In genomic region chr15:3995448-3996266, GRCm38 (mm10) we compare ENCODE assay signal across 8 mouse cellular contexts. TPM values are rescaled to one million over a fixed set of nuclear protein-coding genes. Genes with fewer than 3 reads are reported as not detected.
A peak's percentile ranks its signal among the peaks of the same experiment; 100 is the strongest.
DNase-seq lines count a peak whose midpoint lies in the region; ATAC-seq and TF ChIP-seq lines count a peak whose summit lies in the region.

Gene AW549877 (minus strand): TSS chr15:3995744.

- no peaks in the 10 kb centered on the region for H3K27me3 ChIP-seq in CH12.LX (replicated peaks)
- H3K27me3 ChIP-seq in forebrain, embryonic 12.5 days = no peaks in the 10 kb centered on the region
- H3K27me3 ChIP-seq in heart, postnatal 0 days (ENCODE audit: control insufficient read depth, insufficient read depth, low read length) = no peaks in the 10 kb centered on the region
- no peaks in the 10 kb centered on the region for H3K27me3 ChIP-seq in liver, embryonic 16.5 days (ENCODE audit: control insufficient read depth, insufficient read depth, low read depth, low read length)
- H3K27me3 ChIP-seq in neural tube, embryonic 13.5 days = no peaks in the 10 kb centered on the region
- H3K27me3 ChIP-seq in testis, adult 2 months (ENCODE audit: control insufficient read depth, insufficient read depth, low read length) = no peaks in the 10 kb centered on the region

- peaks cover 10 to 17% of the 10 kb centered on the region in 2 experiments for H3K36me3 ChIP-seq in CH12.LX (replicated peaks in 1 of 2; ENCODE audit: control insufficient read depth in 1 of 2, insufficient read depth in 1 of 2, low read length in 1 of 2)
- peaks cover 10% of the 10 kb centered on the region; the same call in 1 of the 2 replicates for H3K36me3 ChIP-seq in forebrain, embryonic 12.5 days (replicated peaks)
- peaks cover 15% of the 10 kb centered on the region for H3K36me3 ChIP-seq in heart, postnatal 0 days (replicated peaks; ENCODE audit: control insufficient read depth, insufficient read depth, low read length)
- H3K36me3 ChIP-seq in liver, embryonic 16.5 days (ENCODE audit: control insufficient read depth, insufficient read depth) = peaks cover 4% of the 10 kb centered on the region; the same call in 1 of the 2 replicates
- peaks cover 15% of the 10 kb centered on the region for H3K36me3 ChIP-seq in neural tube, embryonic 13.5 days
- no peaks in the 10 kb centered on the region; the same call in 1 of the 2 replicates for H3K36me3 ChIP-seq in testis, adult 2 months (ENCODE audit: control insufficient read depth, insufficient read depth, low read length)

- H3K27ac ChIP-seq in CH12.LX (ENCODE audit: insufficient read depth, low read depth) = peak within 1 kb of the TSS; percentile 94
- H3K27ac ChIP-seq in forebrain, embryonic 12.5 days = peak within 1 kb of the TSS; percentile 90
- H3K27ac ChIP-seq in heart, postnatal 0 days (ENCODE audit: low read depth) = peak within 1 kb of the TSS; percentile 97
- peak within 1 kb of the TSS; percentile 93 for H3K27ac ChIP-seq in liver, embryonic 16.5 days (ENCODE audit: low read length)
- H3K27ac ChIP-seq in neural tube, embryonic 13.5 days (replicated peaks) = peak within 1 kb of the TSS; percentile 91
- peak within 1 kb of the TSS; percentile 98 for H3K27ac ChIP-seq in testis, adult 2 months (ENCODE audit: control insufficient read depth, insufficient read depth, low read depth, low read length)

- peak; percentile 72 for TF ChIP-seq POLR2A in CH12.LX (IDR thresholded peaks at IDR 0.05; ENCODE audit: low read depth, low read length)
- TF ChIP-seq POLR2A in testis, adult 2 months (IDR thresholded peaks at IDR 0.05; ENCODE audit: control insufficient read depth, low read depth, low read length) = peak; percentile 97

- H3K4me2 ChIP-seq in CH12.LX (ENCODE audit: insufficient read depth, low read depth, poor library complexity, severe bottlenecking) = peak within 1 kb of the TSS; percentile 83
- H3K4me2 ChIP-seq in forebrain, embryonic 12.5 days = peak within 1 kb of the TSS; percentile 64
- H3K4me2 ChIP-seq in heart, postnatal 0 days (ENCODE audit: low read depth, low read length) = peak within 1 kb of the TSS; percentile 66
- H3K4me2 ChIP-seq in liver, embryonic 16.5 days (ENCODE audit: low read depth, low read length) = peak within 1 kb of the TSS; percentile 86
- H3K4me2 ChIP-seq in neural tube, embryonic 13.5 days = peak within 1 kb of the TSS; percentile 72

- no peak for TF ChIP-seq EP300 in CH12.LX (IDR thresholded peaks at IDR 0.05; ENCODE audit: low read length)
- TF ChIP-seq EP300 in heart, postnatal 0 days (IDR thresholded peaks at IDR 0.05; ENCODE audit: low read depth) = peak; percentile 95; the same call in 1 of the 2 replicates

- H3K9ac ChIP-seq in CH12.LX (ENCODE audit: insufficient read depth, low read depth) = peak within 1 kb of the TSS; percentile 80
- peak within 1 kb of the TSS; percentile 80 for H3K9ac ChIP-seq in forebrain, embryonic 12.5 days
- H3K9ac ChIP-seq in heart, postnatal 0 days (replicated peaks; ENCODE audit: low read depth, low read length) = peak within 1 kb of the TSS; percentile 70
- H3K9ac ChIP-seq in liver, embryonic 16.5 days (ENCODE audit: low read depth, low read length) = peak within 1 kb of the TSS; percentile 87
- H3K9ac ChIP-seq in neural tube, embryonic 13.5 days = peak within 1 kb of the TSS; percentile 87

- H3K4me3 ChIP-seq in CH12.LX (replicated peaks in 1 of 3; ENCODE audit: low read depth in 2 of 3, low read length in 2 of 3, poor library complexity in 1 of 3) = peak within 1 kb of the TSS; percentile 65 to 90 (median 81)
- peak within 1 kb of the TSS; percentile 73 for H3K4me3 ChIP-seq in forebrain, embryonic 12.5 days (replicated peaks)
- peak within 1 kb of the TSS; percentile 63 for H3K4me3 ChIP-seq in heart, postnatal 0 days (ENCODE audit: low read depth, low read length)
- peak within 1 kb of the TSS; percentile 90 for H3K4me3 ChIP-seq in liver, embryonic 16.5 days (ENCODE audit: low read depth, low read length)
- peak within 1 kb of the TSS; percentile 80 for H3K4me3 ChIP-seq in neural tube, embryonic 13.5 days
- H3K4me3 ChIP-seq in testis, adult 2 months (ENCODE audit: control insufficient read depth, low read depth, low read length) = peak within 1 kb of the TSS; percentile 94

- ATAC-seq in forebrain, embryonic 12.5 days (ENCODE audit: low FRiP score) = peak; percentile 99
- peak; percentile 98 for ATAC-seq in heart, postnatal 0 days (ENCODE audit: insufficient read depth, low read depth)
- peak; percentile 98 for ATAC-seq in liver, embryonic 16.5 days (ENCODE audit: low read depth)
- ATAC-seq in neural tube, embryonic 13.5 days (ENCODE audit: low read depth) = peak; percentile 100

- WGBS in forebrain, embryonic 12.5 days = under 1% methylated on average over 57 of the region's 61 CpGs
- under 1% methylated on average over 60 of the region's 61 CpGs for WGBS in heart, postnatal 0 days
- under 1% methylated on average over 59 of the region's 61 CpGs for WGBS in liver, embryonic 16.5 days (ENCODE audit: insufficient replicate concordance)
- WGBS in neural tube, embryonic 13.5 days = under 1% methylated on average over 61 of the region's 61 CpGs

- TF ChIP-seq CTCF in CH12.LX (conservative IDR thresholded peaks at IDR 0.05 in 1 of 2, IDR thresholded peaks at IDR 0.05 in 1 of 2; ENCODE audit: low read depth in 2 of 2, low read length in 2 of 2) = no peak
- TF ChIP-seq CTCF in heart, postnatal 0 days (IDR thresholded peaks at IDR 0.05; ENCODE audit: low read depth) = no peak
- TF ChIP-seq CTCF in testis, adult 2 months (IDR thresholded peaks at IDR 0.05; ENCODE audit: control insufficient read depth, insufficient read depth, insufficient replicate concordance, low read depth, low read length) = no peak

- DNase-seq in CH12.LX (ENCODE audit: extremely low read depth) = peak; percentile 99
- DNase-seq in c-Kit-positive CD71-positive TER-119-negative erythroid progenitor cells, embryonic 14.5 days (ENCODE audit: low read depth) = peak; percentile 95
- peak; percentile 100 for DNase-seq in heart, postnatal 0 days (ENCODE audit: low spot score)
- DNase-seq in kidney, postnatal 4 days = peak; percentile 99

- no peaks in the 10 kb centered on the region for H3K9me3 ChIP-seq in CH12.LX (replicated peaks; ENCODE audit: low read length)
- H3K9me3 ChIP-seq in forebrain, embryonic 12.5 days = no peaks in the 10 kb centered on the region
- no peaks in the 10 kb centered on the region for H3K9me3 ChIP-seq in heart, postnatal 0 days (replicated peaks; ENCODE audit: control insufficient read depth, low read length)
- H3K9me3 ChIP-seq in liver, embryonic 16.5 days (replicated peaks; ENCODE audit: control insufficient read depth, low read length) = no peaks in the 10 kb centered on the region
- no peaks in the 10 kb centered on the region for H3K9me3 ChIP-seq in neural tube, embryonic 13.5 days

- dilution Hi-C loops in CH12.LX (cut with MboI; ENCODE audit: extremely low pct_ligation_motif_present, extremely low pct_unique_long_range_greater_than_20kb, low sequenced_read_pairs) = no loop called here

- no peak for TF ChIP-seq RAD21 in CH12.LX (IDR thresholded peaks at IDR 0.05; ENCODE audit: low read depth, low read length)

- in situ Hi-C loops in CH12.LX (cut with MboI; ENCODE audit: low pct_ligation_motif_present, low pct_unique_long_range_greater_than_20kb, low sequenced_read_pairs) = no loop called here

- H3K79me2 ChIP-seq in CH12.LX (replicated peaks; ENCODE audit: control insufficient read depth, extremely low read depth, insufficient read depth, poor library complexity, severe bottlenecking) = peaks cover 6% of the 10 kb centered on the region; the same call in 1 of the 2 replicates

- H3K4me1 ChIP-seq in CH12.LX (ENCODE audit: control insufficient read depth in 1 of 2, insufficient read depth in 2 of 2) = peaks cover 3 to 18% of the 10 kb centered on the region in 2 experiments; a peak in 3 of 4 replicates
- peaks cover 9% of the 10 kb centered on the region for H3K4me1 ChIP-seq in forebrain, embryonic 12.5 days
- 0 out of 2 replicates have a peak, but pooled peaks cover 5% of the 10 kb centered on the region for H3K4me1 ChIP-seq in heart, postnatal 0 days (ENCODE audit: control insufficient read depth, insufficient read depth)
- H3K4me1 ChIP-seq in liver, embryonic 16.5 days (ENCODE audit: control insufficient read depth, low read depth, low read length) = peaks cover 3% of the 10 kb centered on the region
- H3K4me1 ChIP-seq in neural tube, embryonic 13.5 days (replicated peaks) = peaks cover 13% of the 10 kb centered on the region
- no peaks in the 10 kb centered on the region for H3K4me1 ChIP-seq in testis, adult 2 months (ENCODE audit: control insufficient read depth, insufficient read depth, low read length)

TF ChIP-seq in CH12.LX, 34 proteins besides CTCF, POLR2A, EP300 and RAD21 (continues in another document):
- TF ChIP-seq USF1 (IDR thresholded peaks at IDR 0.05; ENCODE audit: low read depth, low read length) (peak; percentile 97), BHLHE40 (IDR thresholded peaks at IDR 0.05; ENCODE audit: low read depth, low read length) (peak; percentile 99), GABPA (IDR thresholded peaks at IDR 0.05; ENCODE audit: insufficient replicate concordance, low read depth, low read length) (no peak), NRF1 (IDR thresholded peaks at IDR 0.05; ENCODE audit: low read depth, low read length) (peak; percentile 42), SIN3A (IDR thresholded peaks at IDR 0.05; ENCODE audit: low read length) (peak; percentile 82), E2F4 (IDR thresholded peaks at IDR 0.05; ENCODE audit: insufficient replicate concordance, low read depth, low read length) (0 out of 2 replicates have a peak, but pooled peaks have one; percentile 58), TCF12 (IDR thresholded peaks at IDR 0.05; ENCODE audit: low read depth, low read length) (peak; percentile 85; the same call in 1 of the 2 replicates), SMC3 (IDR thresholded peaks at IDR 0.05; ENCODE audit: low read depth, low read length) (no peak), MXI1 (IDR thresholded peaks at IDR 0.05; ENCODE audit: low read depth, low read length) (peak; percentile 91), USF2 (conservative IDR thresholded peaks at IDR 0.05; ENCODE audit: low read depth, low read length) (peak; percentile 94), HCFC1 (IDR thresholded peaks at IDR 0.05; ENCODE audit: low read depth, low read length) (peak; percentile 75), POLR2AphosphoS2 (IDR thresholded peaks at IDR 0.05; ENCODE audit: low read depth, low read length) (peak; percentile 44; the same call in 1 of the 2 replicates)

RNA-seq across cellular contexts. Expression of gene AW549877, which starts in this region (rescaled TPM):
- total RNA-seq in CH12.LX (2012; rRNA removed) (4.3 and 6.0 TPM in 2 replicates), CH12.LX (2014; rRNA removed) (10.7 and 11.6 TPM in 2 replicates)
- 12.3 and 13.2 TPM in 2 replicates for polyA plus RNA-seq in CH12.LX (2012; ENCODE audit: insufficient read length, low read depth)
- 57.0 and 62.5 TPM in 2 replicates for polyA plus RNA-seq in forebrain, embryonic 12.5 days (2016; fragmentation: Nextera tagmentation; extraction: Ambion mirVana)
- 16.3 and 16.4 TPM in 2 replicates for total RNA-seq in heart, postnatal 0 days (2014; rRNA removed; ENCODE audit: low replicate concordance)
- 11.7 and 12.5 TPM in 2 replicates for polyA plus RNA-seq in heart, postnatal 0 days (2015; fragmentation: Nextera tagmentation; extraction: Ambion mirVana)
- 6.9 and 7.6 TPM in 2 replicates for polyA plus RNA-seq in liver, embryonic 16.5 days (2015; fragmentation: Nextera tagmentation; extraction: Ambion mirVana)
- 42.2 and 44.0 TPM in 2 replicates for polyA plus RNA-seq in neural tube, embryonic 13.5 days (2015; fragmentation: Nextera tagmentation; extraction: Ambion mirVana)
- 5.6 and 7.2 TPM in 2 replicates for polyA plus RNA-seq in testis, adult 2 months (2012; rRNA removed)

Comparison
In these comparisons a context has a peak if more than half of its experiments do, and no peak if none do; other contexts are left out.
1. Peak in every context shown above with its lines: DNase-seq, ATAC-seq, H3K4me3 ChIP-seq and H3K27ac ChIP-seq.